Mouse (Mus musculus) layer of hippocampus, adult 2 months (tissue): ENCODE results near the gene Rab4b. TPM values are rescaled to one million over a fixed set of nuclear protein-coding genes. Genes with fewer than 3 reads are reported as not detected.

Experiments
- DNase-seq, 2 experiments: peaks; one replicate each; pipeline ENCODE4 v3.0.0; 2022; ENCODE audit warnings: low spot score in 2 of 2
- H3K27ac ChIP-seq: fragments of 200-600 bp; 2 replicates; pipeline ENCODE4 v1.8.1; 2022
- H3K4me3 ChIP-seq: fragments of 200-600 bp; 2 replicates; pipeline ENCODE4 v1.8.1; 2022; ENCODE audit warnings: mild to moderate bottlenecking
- CTCF ChIP-seq: fragments of 200-600 bp; conservative IDR thresholded peaks from 2 replicates; pipeline ENCODE4 v1.8.1; 2022; ENCODE audit warnings: antibody characterized with exemption, mild to moderate bottlenecking, moderate library complexity
- total RNA-seq, 2 experiments: library from RNA; stranded (reverse); gene quantifications; 2 replicates each; pipeline ENCODE4 v1.2.3; 2021

Gene Rab4b
- total RNA-seq, 2 experiments from 2014 or later: 97.4 to 98.8 TPM

DNA sequence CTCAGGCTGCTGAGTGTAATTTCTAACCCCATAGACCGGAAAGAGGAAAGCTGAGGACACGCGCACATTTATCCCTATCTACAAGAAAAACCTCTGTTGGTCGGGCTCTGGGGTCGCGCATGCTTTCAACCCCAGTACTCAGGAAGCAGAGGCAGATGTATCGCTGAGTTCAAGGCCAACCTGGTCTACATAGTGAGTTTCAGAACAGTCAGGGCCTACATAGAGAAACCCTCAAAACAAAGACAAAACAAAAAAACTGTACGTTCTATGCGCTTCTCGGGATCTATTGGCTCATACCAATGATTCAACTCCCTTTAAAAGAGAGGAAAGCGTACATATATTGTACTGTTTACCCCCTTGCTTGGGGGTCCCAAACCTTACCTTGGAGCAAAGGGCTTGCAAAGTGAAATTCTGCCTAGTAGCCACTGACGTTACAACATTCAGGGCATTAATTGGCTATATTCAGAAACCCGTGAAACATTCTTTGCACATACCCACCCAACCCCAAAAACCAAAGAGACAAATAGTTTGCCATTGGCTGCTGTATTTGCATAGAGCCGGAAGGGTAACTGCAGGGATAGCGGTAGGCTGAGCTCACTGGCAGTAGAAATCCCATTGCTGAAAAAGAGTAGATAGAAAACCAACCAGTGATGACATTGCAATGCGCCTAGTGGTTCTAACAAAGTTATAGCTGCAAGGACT lies 672 bp upstream of the Rab4b start:
- no peak for TF ChIP-seq CTCF
- H3K4me3 ChIP-seq: peak overlapping the region; percentile 79
- no peak for DNase-seq
- H3K27ac ChIP-seq: peak overlapping the region; percentile 86

DNA sequence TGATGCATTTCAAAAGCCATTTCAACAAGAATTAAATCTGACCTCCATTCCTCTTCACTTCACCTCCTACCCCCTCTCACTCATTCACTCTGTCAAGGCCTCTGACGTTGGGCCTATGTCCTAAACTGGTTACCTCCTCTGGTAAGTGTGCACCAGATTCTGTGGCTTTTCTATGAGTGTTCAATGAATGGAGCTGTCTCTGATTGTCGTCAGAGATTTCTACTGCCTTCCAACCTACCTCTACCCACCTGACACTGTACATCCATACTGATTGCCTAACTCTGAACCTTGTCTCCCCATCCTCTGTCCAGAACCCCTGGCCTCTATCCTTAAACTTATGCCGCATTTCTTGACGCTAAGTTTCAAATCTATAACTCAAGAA lies 763 bp downstream of the Rab4b start:
- TF ChIP-seq CTCF: no peak
- no peak for DNase-seq
- H3K27ac ChIP-seq: peak overlapping the region; percentile 92
- peak overlapping the region; percentile 79 for H3K4me3 ChIP-seq

DNA sequence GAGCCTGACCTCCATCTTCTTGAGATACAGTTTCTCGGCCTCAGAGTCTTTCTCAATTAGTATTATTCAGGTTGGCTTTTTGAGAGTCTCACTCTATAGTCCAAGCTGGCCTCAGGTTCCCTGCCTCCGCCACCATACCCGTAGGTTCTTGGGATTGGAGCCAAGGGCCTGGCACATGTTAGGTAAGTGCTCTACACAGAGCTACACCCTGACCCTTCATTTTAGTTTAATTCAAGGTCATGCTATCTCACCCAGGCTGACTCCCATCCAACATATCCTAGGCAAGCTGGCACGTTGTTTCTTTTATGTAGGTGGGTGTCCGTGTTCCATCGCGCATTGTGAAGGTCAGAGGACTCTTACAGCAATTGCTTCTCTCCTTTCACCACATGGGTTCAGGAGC lies 3.8 kb downstream of the Rab4b start:
- no peak for TF ChIP-seq CTCF
- DNase-seq: no peak
- no peak overlapping the region for H3K4me3 ChIP-seq
- H3K27ac ChIP-seq: no peak overlapping the region

DNA sequence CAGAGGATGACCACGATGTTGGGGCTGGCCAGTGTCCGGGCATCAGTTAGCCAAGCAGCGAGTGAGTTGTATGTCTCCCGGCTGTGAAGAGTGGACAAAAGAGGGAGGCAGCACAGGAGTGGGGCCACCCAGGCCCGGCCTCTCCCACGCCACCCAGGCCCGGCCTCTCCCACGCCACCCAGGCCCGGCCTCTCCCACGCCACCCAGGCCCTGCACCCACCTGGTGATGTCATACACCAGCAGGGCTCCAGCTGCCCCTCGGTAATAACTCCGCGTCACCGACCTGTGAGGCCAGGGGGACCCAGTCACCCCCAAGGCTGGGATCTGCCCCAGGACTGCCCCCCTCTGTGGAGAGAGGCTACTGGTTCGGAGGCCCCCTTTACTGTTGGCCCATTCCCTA lies 4.2 kb downstream of the Rab4b start:
- H3K4me3 ChIP-seq: no peak overlapping the region
- DNase-seq: no peak
- no peak overlapping the region for H3K27ac ChIP-seq
- TF ChIP-seq CTCF: no peak

DNA sequence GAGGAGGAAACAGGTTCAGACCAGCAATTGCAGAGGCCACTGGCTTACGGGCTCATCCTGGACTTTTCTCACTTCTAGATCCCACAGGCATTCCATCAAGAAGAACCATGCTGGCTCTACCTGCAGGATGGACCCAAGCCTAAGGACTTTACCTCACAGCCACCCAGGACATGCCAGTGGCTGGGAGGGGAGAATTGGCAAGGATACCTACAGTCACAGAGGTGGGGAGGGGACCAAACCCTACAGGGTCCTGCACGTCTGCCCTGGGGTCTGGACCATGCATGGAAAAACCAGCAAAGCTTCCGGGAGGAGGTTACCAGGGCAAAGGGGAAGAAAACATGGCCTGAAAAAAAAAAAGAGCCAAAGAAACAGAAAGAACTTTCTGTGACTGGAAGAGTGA lies 7.7 kb downstream of the Rab4b start:
- Histone ChIP-seq H3K4me3 (no peak overlapping the region), H3K27ac (no peak overlapping the region)
- TF ChIP-seq CTCF: no peak
- DNase-seq: no peak

DNA sequence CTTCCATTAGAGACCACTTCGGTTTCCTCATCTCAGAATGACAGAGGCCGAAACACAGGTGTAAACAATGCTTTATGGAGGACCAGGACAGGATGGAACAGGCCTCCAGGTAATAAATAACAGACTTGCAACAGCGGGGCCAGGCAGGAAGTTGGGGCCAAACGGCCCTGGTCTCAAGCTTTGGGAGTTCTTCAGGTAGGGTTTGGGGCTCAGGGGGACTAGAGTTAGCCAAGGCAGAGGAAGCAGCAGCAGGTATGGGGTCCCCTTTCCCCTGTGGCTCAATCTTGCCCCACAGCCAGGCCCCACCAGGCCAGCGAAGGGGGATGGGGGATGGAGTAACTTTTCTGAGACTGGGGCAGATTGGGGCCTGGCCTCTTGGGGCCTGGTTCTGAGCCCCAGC lies 10.3 kb downstream of the Rab4b start:
- no peak for TF ChIP-seq CTCF
- H3K4me3 ChIP-seq: no peak overlapping the region
- no peak for DNase-seq
- H3K27ac ChIP-seq: no peak overlapping the region

DNA sequence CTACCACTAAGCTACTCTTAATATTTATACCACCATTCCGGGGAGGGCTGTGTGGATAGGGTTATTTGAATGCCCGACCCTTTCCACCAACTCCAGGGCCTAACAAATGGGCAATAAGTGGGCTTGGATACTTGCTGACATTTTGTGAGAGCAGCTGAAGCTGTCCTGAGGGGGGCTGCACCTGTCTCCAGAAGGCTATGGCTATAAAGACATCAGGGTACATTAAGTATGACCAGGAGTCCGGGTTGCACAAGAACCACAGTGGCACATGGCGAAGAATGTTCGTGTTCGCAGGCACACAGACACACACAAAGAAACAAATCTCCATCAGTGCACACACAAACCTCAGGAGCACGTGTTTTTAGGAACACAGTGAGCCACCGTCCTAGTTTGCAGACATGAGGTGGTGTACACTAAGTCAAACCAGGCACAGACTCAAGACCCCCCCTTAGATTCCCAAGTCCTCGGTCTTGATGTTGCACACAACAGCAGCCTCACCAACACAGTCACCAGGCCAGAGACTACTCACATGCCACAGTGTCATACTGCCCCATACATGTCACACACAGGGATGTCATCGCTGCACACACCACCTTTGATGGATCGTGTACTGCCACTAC lies 11.1 kb downstream of the Rab4b start:
- Histone ChIP-seq H3K4me3 (peak overlapping the region; percentile 91), H3K27ac (peak overlapping the region; percentile 99)
- DNase-seq: no peak
- no peak for TF ChIP-seq CTCF

DNA sequence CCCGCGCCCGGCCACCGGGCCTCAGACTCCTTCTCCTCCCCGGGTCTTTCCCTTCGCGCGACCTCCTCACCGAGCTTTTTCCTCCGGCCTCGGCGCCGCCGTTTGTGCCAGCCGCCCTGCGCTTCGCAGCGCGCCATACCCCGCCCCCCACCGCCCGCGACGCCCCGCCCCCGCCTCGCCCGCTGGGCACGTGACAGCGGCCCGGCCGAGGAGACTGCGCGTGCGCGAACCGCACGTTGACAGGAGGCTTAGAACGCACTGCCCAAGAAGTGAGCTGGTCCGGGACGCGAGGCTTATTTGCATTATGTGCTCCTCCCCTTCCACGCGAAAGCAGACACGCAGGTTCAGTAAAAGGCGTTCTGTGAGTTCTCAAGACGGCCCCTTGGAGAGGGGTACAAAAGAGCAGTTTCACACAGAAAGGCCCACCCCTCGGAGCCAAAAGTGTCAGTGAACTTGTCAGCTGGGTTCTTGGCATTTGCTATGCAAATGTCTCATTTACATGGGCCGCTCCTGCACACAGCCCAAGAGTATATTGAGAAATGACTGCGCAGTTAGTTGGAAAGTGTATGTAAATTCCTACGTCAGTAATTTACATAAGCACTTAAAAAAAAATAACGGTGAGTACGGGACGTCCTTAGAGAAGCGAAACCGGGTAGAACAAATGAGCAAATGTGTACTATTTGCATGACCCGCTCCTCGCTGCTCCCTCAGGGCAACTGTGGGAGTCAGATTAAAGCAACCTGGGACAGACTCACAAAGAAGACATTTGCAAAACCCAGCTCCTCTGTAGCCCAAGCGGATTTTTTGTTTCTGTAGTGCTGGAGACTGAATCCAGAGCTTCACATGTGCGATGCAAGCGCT lies 11.9 kb downstream of the Rab4b start, which contains the start of gene Egln2:
Gene Egln2 (minus strand): TSS at position 189 of the 861 bp plus-strand sequence.
- DNase-seq: peak; percentile 94 to 95

DNA sequence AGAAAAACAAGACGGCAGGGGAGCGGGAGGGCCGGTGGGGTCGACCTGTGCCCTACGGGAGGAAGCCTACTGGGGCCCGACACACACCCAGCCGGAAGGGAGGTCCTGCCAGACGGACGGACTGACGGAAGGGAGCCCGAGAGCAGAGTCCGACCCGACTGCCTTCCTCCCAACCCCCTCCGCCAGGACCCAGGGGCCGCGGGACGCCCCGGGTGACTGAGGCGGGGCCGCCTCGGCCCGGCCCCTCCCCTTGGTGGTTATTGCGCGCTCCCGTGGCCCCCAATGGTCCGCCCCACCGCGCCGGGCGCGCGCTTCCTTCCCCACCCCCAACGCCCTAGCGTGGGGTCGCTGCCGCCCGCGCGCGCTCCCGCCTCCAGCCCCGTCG lies 12.5 kb downstream of the Rab4b start:
- peak overlapping the region; percentile 91 for H3K4me3 ChIP-seq
- TF ChIP-seq CTCF: no peak
- peak overlapping the region; percentile 99 for H3K27ac ChIP-seq
- peak; percentile 71 to 78 for DNase-seq

More for the DNA sequence above, 11.9 kb downstream of the Rab4b start, which contains the start of gene Egln2:
- peak within 1 kb of the TSS; percentile 91 for H3K4me3 ChIP-seq
- peak within 1 kb of the TSS; percentile 99 for H3K27ac ChIP-seq
- TF ChIP-seq CTCF: no peak

DNA sequence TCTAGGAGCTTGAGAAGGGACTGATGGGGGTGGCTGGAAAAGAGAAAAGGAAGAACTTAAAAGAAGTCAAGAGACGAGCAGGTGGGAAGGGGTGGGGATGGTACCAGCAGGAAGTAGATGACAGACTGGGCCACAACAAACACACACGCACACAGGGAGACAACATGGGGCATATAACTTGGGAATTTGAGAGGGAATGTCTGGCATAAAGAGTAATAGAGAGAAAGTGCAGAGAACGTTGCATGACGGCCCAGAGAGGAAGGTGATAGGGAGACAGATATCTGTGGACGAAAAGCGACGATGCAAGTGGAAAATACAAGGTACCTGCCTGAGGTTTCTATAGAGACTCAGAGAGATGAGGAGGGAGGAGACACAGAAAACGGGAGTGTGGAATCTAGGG lies 13.0 kb downstream of the Rab4b start:
- no peak for DNase-seq
- no peak for TF ChIP-seq CTCF
- Histone ChIP-seq H3K27ac (peak overlapping the region; percentile 99), H3K4me3 (peak overlapping the region; percentile 91)

DNA sequence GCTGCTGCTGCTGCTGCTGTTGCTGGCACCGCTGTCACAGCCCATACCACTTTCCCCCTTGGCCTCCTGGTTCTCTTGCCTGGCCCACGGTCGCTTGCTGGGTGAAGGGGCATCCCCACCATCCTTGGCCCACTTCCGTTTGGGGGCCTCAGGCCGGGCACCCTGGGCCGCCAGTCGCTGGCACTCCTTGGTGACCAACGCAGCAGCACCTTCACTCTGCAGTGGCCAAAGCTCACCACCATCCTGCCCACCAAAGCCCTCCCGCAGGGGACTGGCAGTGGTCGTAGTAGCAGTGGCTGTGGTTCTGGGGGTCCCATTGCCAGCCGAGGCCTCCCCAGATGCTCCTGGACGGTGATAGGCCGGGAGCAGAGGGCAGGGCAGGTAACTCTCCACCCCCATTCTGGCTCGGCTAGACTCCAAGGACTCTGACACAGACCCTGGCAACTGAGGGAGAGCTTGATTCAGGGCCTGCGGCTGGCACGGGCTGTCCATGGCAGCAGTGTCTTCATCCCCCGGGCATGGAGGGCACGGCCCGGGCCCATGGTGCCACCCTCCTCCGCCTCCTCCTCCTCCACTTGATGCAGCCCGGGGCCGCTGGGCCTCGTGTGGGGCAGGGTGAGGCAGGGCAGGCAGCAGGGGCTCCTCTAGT lies 13.6 kb downstream of the Rab4b start:
- Histone ChIP-seq H3K27ac (peak overlapping the region; percentile 99), H3K4me3 (peak overlapping the region; percentile 91)
- DNase-seq: no peak
- no peak for TF ChIP-seq CTCF

DNA sequence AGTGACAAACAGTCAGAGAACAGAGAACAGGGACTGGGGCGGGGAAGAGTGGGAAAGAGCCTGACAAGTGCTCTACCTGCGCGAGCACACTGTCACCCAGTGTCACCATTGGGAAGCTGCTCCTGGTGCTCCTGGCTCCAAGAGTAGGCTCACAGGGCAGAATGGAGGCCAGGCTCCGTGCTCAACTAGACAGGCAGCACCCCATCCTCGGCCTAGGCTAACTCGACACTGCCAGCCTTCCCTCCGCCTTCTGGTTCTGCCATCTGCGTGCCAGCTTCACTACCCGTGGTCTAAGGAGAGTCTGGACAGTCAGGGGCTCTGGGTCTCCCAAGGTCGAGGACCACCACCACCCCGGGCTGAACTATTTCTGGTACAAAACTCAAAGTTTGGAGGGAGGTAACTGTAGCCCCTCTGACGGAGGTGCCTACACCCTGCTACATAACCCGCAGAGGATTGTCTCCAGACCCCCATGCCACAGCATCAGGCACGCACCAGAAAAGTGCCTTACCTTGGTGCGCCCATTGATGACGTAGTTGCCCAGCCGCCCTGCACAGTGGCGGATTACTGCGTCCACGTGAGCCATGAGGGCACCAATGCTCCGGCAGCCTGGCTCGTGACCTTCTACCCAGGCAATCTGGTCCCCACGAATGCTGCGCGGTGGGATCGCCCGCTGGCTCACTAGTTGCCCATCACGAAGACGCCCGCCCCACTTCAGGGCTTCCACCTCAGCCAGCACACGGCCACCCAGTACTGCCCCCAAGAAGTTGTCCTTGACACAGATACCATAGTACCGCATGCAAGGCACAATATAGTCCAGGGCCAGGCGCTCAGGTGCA lies 14.4 kb downstream of the Rab4b start:
- Histone ChIP-seq H3K4me3 (peak overlapping the region; percentile 91), H3K27ac (peak overlapping the region; percentile 99)
- TF ChIP-seq CTCF: no peak
- DNase-seq: peak in 1 of 2 experiments; percentile 80
